Mouse (Mus musculus): ENCODE measurements around the gene Herc2.

Herc2 gene

DNA sequence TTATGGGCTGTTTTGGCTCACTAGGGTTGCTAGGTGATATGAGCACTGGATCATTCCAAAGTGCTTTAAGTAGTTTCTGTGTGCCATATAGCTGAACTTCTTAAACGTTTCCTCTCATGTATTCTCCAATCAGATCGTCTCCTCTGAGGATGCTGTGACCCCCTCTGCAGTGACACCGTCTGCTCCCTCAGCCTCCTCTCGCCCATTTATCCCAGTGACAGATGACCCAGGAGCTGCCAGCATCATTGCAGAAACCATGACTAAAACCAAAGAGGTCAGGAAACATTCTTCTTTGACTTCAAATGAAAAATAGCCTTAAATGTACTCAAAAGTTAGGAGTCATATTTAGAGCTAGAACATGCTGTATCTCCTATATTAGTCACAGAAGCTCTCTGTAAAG is 141.7 kb downstream of the Herc2 start:
- no peak for DNase-seq (ENCODE audit: low read depth, low spot score)

DNA sequence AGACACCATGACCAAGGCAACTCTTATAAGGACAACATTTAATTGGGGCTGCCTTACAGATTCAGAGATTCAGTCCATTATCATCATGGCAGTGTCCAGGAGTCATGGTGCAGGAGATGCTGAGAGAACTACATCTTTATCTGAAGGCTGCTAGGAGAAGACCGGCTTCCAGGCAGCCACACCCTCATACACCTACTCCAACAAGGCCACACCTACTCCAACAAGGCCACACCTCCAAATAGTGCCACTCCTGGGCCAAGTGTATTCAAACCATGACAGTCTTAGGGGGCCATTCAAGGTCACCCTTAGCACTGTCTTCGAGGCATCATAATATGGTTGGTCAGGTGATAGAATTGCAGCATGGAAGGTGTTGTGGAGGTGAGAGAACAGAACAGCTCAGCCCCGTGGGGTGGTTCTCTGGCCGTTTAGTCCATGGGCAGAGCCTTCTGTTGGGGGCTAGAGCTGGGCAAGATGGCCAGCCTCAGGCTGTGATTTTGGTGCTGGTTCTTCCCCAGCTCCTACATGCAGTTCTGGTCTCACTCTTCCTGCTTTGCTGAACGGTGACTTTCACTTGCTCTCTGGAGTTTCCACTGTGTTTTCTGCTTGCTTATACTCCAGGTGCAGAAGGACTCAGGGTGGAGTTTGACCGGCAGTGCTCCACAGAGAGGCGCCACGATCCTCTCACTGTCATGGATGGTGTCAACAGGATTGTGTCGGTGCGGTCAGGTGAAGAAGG is 151.7 kb downstream of the Herc2 start:
- DNase-seq (ENCODE audit: low read depth, low spot score): no peak

DNA sequence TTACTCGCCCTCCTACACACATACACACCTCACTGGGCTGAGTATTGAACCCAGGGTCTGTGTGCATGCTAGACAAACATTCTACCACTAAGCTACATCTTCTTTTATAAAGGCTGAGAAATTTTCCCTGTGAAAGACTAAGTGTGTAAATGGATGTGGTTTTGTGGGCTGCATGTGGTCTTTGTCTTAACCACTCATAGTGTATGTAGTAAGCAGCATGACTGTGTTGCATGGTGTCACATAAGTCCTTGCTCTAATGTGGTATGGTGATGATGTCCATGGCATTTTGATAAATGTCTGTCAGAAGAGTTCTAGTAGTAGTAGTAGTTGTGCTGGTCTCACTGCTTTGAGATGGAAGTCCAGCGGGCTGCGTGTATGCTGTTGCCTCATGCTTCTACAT is 152.8 kb downstream of the Herc2 start:
- DNase-seq (ENCODE audit: low read depth, low spot score): no peak

DNA sequence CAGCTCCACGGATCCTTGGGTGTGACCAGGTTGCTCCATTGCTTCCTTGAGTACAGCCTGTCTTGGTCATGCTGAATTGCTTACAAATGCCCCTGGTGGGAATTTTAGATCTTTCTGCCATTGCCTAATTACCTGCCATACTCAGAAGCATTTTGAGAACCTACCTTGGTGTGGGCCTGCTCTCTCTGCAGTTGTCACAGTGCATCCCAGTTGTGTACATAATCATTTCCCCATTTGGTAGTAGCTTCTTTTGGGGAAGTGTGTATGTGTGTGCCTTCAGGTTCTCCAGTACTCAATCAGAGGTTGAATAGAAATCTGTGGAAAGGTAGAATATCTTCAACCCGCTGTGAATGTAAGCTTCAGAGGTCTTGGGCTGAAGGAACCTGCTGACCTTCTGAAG is 153.3 kb downstream of the Herc2 start:
- no peak for DNase-seq (ENCODE audit: low read depth, low spot score)

DNA sequence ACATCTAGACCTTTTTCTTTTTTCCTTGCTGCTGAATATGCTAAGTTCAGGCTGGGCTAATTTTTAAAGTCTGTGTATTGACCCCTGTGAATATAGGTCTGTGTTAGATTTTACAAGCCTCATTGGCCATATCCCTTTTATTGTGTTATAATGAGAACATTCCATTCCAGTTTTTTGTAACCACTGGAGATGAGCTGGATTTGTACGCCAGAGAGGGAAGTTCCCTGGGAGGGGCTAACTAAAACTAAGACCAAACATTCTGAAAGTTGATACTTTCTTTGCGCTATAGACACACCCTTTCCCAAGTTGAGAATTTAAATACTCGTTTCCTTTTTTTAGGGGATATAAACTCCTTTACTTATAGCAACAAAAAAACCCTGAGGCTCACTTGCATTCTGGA is 154.9 kb downstream of the Herc2 start:
- no peak for DNase-seq (ENCODE audit: low read depth, low spot score)

DNA sequence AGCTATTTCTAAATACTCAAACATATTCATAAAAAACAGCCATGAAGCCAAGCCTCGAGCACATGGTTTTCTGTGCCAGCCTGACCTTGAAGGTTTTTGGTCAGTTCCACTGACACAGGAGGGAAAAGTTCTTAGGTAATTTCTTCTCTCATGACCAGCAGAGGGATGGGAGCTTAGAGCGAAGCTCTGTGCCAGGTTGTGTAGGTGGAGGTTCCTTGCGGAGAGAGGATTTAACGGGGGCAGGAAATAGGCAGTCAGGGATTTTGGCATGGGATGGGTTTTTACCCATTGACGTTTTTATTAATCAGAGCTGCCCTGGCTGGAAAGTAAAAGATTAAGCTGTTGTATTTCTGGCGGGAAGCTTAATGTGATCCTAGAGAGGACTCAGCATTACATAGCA is 170.8 kb downstream of the Herc2 start:
- DNase-seq (ENCODE audit: low read depth, low spot score): no peak

DNA sequence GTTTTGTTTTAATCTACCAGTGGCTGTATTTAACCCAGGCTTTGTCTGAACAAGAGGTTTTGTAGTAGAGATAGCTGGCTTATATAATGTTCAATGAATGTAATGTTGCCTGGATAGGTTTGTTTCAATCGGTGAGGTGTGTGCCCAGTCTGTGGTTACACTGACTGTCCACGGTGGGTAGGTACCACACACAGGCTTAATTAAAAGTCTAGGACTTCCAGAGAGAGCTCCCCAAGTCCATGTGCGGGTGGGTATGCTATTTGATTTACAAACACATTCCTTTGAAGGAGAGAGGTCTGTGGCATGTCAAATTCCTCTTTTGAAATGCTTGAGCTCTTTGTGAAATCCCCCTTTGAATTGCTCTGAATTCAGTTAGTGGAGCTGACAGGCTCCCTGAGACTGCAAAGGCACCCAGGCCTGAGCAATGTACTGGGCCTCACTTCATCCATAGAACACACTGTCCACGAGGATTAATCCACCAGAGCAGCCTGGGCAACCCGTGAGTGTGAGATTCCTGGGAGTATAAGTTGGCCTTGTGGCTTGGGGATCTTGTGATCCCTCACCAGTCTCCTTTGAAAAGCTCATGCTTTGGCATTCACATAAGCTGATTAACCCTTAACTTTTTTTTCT is 185.9 kb downstream of the Herc2 start:
- no peak for DNase-seq (ENCODE audit: low read depth, low spot score)

DNA sequence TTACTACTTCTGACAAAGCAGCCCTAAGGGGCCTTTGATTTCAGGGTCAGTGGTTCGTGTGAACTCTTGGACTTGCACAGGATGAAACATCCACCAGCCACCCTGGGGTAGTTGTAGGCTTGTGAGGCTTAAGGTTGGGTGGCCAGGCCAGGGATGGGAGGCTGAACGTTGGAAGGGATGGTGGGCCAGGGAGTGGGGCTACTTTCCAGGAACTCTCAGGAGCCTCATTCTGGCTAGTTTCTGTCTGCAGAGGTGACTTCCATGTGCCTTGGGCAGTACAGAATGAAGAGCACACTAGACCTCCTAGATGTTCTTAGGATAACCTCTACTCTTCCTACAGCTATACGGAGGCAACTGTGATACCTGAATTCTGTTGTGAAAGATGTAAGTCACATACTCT is 186.6 kb downstream of the Herc2 start:
- DNase-seq (ENCODE audit: low read depth, low spot score): no peak

DNA sequence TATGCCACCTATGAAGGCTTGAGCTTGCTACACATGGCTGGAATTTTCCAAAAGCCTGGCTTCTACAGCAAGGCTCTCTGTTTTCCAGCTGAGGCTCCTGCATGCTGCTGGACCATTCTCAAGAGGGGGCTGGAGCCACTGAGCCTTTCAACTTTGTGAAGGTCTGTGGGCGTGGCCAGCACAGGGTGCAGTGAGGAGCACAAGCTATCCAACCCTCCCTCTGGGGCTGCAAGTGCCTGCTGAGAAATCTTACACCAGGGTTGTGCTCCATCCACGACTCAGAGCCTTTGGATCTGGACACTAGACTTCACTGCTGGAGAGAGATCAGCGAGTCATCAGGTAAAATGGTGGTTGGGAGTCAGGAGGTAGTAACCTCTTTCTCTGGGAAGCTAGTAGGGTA is 189.5 kb downstream of the Herc2 start, which contains the start of gene Oca2:
Gene Oca2, plus strand, starts transcription at position 218 of the 400 bp plus-strand sequence.
- no peak for DNase-seq (ENCODE audit: low read depth, low spot score)

DNA sequence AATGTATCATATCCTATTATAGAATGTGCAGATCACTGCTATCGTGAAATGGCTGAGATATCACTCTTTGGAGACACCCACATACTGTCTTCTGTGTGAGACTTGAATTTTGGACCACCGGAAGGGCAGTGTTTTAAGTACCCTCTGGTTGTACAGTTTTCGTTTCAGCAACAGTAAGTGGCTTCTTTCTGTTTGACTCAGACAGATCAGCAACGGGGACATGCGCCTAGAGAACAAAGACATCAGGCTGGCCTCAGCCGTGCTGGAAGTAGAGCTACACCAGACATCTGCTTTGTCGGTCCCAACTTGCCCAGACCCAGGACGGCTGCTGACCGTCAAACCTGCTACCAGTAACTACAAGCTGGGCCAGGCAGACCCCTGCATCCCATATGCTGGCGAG is 204.6 kb downstream of the Herc2 start:
- DNase-seq (ENCODE audit: low read depth, low spot score): no peak

DNA sequence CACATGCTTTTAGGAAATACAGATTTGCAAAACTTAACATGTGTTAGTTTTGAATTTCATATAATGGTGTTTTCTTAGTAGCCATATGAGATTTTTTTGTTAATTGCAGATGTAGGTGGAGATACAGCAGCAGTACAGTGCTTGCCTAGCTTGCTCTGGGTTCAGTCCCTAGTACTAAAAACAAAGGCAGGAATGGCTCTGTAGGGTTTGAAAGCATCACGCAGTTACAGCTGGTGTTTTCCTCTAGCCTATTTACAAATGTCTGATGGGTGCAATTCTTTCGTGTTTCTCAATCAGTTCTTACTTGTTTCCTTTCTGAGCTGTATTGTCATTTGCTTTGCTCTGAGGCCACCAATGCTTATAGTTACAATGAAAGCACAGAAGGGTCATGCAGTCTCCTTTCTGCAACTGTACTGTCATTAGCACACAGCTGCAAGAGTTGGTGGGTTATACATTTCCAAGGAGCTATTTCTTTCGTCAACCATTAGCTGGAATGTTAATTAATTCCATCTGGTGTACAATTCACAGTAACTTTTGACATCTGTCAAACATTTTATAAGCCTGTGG is 208.0 kb downstream of the Herc2 start:
- DNase-seq (ENCODE audit: low read depth, low spot score): no peak

DNA sequence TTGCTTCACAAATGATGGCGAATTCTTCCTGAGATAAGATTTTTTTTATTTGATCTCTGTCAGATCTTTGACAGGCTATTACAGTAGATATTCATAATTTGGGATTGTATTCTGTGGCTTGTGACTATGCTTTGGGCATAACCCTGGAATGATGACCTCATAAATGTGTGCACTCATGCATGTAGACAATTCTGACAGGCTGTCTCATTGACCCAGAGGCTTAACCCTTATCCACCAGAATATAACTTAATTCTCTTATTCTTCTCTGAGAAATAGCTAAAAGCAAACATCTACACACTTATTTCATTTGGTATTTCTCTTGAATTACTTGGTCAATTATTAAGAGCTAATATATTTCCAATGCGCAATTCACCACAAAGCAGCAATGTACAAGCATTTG is 227.5 kb downstream of the Herc2 start:
- no peak for DNase-seq (ENCODE audit: low read depth, low spot score)
